Mouse (Mus musculus) right cerebral cortex, postnatal 25 days (tissue): ENCODE measurements around the gene Mfsd4b1.

Experiments used
- DNase-seq: peaks from one replicate; pipeline ENCODE4 v3.0.0; 2022

Mfsd4b1 gene

DNA sequence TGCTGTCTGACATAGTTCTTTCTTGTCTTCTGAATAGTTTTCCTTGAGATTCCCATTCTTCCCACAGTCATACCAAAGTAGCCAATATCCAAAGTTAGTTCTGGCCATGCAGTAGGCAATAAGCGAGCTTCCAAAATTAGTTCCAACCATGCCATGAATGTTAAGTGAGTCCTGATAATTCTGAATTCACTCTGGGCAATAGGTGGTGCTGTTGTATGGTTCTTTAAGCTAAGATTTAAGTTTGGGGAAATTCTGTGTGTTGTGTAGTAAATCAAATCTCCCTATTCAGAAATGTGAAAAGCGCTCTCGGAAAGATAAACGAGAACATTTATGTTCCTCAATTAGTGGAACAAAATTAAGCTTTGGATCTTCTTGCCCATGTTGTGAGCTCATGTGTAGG is 66.8 kb downstream of the Mfsd4b1 start:
- no peak for DNase-seq

DNA sequence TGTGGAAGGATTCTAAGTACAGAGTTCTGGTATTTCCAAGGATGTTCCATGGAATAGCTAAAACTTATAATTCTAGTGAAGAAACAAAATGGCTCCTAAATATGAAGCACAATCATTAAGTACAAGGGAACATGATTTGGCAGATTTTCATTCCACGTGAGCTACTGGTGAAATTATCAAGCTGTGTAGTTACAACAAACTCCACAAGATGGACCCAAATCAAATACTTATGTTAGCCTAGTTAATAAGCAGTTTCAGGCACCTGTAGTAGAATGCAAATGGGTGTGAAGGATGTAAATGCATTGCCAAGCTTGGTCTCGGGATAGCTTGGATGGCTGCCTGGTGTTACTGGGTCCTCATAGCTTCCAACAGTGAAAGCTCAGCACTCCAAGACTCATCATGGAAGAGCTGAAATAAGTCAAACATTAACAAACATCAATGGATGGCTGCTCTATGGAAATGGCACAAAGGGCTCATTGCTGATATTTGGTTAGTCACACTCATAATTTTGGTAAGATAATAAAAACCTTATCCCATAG is 68.7 kb downstream of the Mfsd4b1 start:
- DNase-seq: no peak

DNA sequence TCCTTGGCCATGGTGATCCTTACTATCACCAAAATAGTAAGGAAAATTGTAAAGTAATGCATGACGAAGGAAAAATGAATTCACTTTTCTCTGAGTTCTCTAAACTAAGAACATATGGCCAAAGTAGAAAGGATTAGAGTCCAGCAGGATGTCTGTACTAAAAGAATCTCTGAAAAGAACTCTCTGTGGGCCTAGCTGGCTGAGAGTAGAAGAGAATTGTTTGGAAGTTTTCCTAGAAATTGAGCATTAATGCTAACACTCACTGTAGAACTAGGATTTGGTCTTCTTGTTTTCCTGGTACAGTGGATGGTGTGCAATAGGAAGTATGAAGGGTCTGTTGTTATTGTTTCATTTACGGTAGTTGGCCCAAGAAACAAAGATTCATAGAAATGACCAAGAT is 69.9 kb downstream of the Mfsd4b1 start:
- DNase-seq: no peak
